Mouse (Mus musculus) MN1 (cell line): ENCODE data around the gene Slc2a12.

ENCODE experiments used
- DNase-seq: peaks from one replicate; pipeline ENCODE4 v3.0.0-alpha.2; 2016; ENCODE audit warnings: low spot score

Slc2a12 gene

DNA sequence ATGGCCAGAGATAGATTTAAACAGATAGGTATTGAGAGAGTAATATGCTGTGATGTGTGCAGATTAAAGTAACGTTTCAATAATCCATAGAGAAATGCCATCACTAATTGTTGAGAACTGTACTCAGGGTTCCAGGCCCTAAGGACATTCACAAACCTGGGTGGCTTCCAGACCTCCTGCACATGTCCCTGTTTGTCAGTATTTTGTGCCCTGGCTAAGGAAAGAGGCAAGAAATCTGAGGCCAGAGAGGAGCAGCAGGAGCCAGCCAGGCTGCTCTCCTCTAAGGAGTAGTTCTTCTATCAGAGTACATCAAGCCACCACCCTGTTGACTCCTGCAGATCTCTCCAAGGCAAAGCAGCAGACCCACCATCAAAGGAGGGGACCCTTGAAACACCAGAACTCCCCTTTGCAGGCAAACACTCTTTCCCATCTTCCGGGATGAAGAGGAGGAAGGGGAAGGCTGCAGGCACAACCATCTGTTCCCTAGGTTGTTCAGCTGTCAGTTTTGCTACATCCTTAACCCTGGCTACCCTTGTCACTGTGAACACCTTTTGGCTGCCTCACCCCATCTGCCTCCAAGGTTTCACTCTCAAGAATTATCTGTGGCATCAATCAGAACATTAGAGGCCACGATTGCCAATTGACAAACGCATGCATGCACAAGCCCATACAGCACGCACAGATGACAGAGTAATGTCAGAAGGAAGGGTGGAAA lies 15.6 kb downstream of the Slc2a12 start:
- DNase-seq = no peak

DNA sequence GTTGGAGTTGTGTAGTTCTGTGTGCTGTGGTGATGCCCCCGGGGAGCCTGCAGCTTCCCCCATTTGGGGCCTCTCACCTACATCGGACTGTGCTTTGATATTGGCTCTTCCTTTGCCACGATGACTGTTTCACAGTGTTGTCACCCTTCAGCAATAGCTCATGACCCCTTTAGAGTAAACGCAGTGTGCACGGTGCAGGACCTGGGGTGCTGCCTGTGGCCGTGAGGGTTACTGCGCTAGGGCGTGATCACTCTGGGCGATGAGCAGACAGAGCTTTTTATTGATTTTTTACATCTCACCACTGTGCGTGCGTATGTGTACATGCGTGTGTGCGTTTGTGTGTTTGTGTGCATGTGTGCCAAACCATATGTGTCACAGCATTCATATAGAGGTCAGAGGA lies 23.7 kb downstream of the Slc2a12 start:
- DNase-seq = no peak

DNA sequence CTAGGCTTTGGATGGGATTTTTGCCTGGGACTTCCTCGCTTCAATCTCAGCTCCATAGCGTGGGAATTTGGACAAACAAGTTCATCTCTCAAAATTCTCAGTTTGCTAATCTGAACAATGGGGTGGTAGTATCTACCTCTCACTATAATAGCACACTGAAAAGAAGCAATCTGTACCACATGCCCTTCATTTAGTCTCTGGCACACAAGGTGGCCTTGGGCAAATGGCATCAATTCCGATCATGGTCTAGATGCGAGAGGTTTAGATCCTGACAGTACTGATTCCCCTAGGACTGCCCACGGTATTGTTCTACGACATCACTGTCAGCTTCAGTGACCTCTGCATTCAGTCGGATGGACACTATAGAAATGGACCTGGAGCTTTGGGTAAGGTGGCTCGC lies 29.4 kb downstream of the Slc2a12 start:
- no peak for DNase-seq

DNA sequence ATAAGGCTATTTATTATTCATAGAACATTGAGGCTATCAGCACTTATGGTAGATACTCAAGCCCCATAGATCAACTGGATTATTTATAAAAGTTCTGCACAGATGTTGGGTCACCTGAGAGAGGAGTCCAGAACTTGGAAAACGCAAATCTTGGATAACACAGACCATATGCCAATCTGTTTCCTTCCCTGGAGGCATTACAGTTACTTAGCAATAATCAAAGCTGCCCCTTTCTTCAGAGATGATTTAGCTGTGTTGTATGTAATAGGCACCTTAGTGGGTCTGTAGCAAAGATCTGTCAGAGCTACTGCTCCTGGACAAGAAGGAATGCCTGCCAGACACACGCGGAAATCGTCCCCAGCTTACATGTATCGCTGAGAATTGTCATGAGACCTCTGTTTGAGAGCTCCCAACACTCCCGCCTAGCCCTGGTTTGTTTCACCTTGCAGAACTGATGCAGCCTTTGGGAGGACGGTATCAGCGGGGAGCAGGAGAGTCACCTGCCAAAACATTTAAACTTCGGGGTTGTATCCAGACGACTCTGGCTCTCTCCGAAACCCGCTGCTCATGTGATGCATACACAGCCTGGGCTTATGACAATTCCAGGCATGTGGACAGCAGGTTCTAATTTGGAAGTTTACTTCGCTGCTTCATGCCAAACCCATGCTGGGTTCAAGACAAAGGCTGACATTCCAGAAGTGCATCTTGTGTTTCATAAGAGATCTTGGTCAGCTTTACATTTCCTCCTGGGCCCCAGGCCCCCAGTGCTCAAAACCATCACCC lies 31.2 kb downstream of the Slc2a12 start:
- DNase-seq = no peak

DNA sequence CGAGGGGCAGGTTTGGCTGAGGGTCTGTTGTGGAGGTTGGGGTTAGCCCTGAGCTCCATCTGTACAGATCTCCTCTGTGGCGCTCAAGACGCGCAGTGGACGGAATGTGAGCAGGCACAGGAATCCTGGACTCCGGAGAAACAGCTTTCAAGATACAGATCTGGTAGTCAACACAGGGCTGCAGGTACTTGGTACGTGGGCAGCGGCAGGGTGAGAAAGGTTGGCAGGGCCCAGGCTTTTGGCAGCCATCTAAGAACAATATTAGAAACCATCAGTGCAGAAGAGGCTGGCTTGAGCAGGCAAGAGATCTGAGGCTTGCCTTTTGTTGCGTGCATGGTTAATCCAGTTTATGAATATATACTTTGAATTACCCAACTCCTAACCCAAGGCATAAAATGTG lies 51.4 kb downstream of the Slc2a12 start:
- DNase-seq = no peak

DNA sequence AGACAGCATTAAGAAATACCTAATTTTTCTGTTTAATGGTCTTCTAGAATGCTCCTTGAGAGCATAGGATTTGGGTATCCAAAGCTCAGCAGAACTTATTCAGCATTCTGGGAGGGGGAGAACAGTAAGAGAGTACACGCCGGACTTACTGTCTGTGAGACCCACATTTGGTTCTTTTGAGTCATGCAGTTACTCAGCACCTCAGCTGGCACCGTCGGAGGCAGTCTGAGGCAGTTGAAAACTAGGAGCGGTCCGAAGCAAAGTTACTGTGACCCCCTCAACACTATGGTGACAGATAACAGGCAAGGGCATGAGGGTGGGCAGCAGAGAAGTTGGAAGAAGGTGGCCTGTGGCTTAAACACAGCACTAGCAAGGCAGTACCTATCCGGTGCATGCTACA lies 52.1 kb downstream of the Slc2a12 start:
- no peak for DNase-seq

DNA sequence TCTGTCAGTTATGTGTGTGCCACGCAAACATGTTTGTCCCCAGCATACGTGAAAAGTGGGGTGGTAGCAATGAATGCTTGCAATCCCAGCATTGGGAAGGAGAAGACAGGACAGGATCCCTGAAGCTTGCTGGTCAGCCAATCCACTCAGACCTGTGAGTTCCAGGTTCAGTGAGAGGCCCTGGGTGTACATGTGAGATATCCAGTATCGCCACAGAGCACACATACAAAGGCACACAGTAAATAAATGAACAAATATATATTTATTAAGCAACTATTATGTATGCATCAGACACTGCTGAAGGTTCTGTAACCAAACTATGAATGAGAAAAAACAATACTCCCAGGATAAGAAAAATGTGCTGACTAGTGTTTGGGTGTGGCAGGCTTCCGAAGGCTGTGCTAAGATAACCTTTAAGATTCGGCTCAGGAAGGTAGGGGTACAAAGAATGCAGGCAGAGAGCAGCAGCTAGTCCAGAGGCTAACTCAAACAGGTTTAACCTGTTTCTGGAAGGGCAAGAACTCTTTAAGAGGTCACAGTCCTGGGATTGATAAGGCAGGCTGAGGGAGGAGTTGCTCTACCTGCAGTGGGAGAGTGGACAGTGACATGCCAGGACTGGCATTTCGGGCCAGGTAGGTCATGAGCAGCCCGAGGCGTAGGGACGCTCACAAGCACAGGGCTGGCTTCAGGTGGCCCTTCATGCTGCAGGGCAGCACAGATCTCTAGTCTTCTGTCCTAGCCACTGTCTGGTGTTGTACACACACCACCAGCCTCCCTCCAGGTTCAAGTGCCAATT lies 53.5 kb downstream of the Slc2a12 start:
- DNase-seq = no peak

DNA sequence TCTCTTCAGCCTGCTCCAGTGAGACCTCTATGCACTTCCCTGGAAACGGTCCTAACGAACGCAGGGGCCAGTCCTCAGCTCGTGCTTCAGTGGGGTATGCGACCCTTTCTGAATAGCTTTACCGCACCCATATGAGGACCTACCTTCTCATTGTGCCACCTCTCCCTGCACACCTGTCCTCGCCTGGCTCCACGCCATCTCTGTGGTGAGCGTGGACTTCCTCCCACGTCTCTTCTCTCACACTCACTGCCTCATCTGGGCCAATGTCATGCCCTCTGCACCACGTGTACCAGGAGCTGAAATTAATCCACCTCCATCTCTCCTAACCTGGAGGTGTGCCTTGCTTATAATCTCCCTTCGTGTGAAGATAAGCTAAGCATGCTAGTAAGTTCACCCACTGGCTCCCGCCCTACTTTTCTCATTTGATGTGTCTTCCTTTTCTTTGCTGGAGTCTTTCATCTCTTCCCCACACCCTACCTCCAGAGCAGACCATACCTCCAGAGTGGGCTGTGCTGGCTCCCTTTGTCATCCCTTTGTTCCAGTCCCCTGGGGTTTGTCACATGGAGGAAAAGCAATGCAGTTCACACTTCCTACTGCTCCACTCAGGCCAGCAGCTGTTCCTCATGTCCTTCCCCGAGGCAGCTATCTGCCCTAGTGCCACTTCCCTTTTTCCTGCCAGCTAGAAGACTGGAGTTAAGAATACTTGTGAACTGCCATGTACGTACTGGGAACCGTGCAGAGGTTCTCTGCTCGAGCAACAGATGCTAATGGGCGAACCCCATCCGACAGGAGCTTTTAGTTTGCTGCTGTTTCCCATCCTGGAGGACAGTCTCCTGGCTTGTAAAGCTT lies 54.9 kb downstream of the Slc2a12 start:
- DNase-seq = no peak

DNA sequence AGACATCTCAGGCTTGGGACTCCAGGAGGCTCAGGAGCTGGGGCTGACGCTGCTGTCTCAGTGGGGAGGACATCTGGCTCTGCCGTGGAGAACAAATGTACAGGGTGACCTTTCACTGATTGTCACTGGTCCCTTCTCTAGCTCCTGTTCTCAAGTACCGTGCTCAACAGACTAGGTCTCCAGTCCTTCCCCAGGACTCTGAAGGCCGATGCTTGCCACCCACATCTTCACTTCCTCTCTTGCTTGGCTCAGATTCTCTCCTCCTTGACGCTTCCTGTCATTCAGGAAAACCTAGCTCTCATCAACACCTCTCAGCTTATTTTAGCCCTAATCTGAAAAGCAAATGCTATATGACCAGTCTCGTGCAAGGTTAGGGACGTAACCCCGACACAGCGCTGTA lies 56.0 kb downstream of the Slc2a12 start:
- DNase-seq = no peak

DNA sequence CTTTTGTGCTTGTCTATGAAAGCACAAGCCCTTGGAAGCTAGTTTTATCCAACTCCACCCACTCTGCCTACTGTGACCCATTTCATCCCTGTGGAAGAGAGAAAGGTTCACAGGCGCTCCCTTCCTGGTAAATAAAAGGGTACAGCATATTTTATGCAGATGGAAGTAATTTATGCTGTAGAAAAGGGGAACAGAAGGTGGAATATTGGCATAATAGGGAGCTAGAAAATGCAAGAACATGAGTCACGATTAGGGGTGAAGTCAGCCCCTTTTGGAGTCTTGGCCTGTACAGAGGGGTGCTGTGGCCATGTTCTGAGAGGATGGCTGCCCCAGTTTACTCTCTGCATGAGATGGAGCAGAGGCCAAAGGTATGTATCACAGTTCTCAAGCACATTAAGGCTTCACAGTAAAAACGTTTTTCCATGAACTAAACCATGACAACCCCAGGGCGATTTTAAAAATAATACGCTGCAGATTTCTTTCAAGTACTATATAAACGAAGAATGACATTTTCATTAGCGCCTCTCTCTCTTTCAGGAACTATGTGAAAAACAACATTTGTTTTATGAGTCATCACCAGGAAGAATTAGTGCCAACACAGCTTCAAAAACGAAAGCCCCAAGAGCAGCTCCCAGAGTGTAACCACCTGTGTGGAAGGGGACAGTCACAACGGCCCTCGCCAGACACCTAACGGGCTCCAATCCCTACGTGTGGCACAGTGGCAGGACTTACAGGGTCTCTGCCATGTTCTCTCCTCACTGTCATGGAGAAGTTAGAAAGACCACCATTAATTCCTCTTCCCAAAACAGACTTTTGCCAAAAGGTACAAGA lies 56.9 kb downstream of the Slc2a12 start:
- DNase-seq = no peak

DNA sequence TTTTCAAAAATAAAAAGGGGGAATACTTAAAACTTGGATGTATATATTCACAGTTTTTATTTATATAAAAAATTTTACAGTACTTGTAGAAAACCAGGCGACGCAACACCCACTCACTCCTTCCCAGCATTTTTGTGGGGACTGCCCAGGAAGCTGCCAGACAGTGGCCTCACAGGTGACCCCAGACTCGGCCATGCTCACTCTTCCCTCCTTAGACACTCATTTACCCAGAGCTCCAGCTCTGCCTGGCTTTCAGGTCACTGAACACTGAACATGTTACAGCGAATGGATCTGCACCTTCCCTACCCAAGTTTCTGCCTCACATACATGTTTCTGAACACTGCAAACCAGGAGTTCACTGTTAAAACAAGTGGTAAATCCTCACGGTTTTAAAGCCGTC lies 59.0 kb downstream of the Slc2a12 start:
- DNase-seq = no peak

DNA sequence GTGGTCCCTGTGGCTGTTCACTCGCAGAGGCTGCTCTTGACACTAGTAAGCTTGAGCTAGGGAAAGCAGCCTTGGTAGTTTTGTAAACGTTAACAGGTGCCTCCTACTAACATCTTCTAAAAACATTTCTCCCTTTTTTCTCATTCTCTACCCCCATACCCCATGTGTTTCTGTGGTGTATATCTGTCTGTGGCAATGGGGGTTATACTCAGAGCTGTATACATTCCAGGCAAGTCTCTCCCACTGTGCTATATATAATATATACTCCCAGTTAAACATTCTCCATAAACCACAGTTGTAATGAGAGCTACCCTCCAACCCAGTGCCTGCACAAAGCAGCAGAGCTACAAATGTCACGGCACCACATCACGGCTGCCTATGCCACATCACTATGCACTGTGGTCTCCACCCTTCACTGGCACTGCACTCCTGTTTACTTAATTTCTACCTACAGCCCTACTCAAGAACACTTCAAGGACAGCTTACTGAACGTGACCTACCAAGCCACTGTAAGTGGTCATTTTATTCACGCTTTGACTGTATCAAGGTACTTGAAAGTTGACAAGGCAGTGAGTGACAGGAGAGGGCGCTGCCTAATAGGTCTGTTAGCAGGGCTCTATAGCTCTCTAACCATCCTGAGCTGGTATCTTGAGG lies 63.5 kb downstream of the Slc2a12 start:
- no peak for DNase-seq

DNA sequence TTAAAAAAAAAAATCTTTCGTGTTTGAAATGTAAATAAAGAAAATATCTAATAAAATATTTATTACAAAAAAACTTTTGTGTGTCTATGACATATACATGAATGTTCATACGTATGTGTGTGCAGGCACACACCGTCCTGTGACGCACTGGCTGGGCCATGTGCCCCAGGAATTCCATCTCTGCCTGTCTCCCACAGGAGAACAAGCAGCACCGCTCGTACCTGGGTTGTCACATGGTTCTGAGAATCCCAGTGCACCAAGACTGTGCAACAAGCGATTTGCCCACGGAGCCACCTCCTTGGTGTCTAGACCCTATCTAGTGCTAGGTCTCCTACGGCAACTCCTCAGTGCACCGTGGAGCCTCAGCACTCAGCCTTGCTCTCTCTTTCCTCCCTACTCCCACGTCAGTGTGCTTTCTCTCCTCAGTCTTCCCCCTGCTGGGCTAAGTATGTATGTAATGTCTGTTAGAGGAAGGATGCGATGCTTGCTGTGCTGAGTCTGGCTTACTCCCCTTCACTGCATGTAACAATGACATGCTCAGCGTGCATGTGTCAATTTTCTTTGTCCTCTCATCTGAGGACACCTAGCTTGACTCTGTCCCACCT lies 65.5 kb downstream of the Slc2a12 start:
- DNase-seq = no peak

DNA sequence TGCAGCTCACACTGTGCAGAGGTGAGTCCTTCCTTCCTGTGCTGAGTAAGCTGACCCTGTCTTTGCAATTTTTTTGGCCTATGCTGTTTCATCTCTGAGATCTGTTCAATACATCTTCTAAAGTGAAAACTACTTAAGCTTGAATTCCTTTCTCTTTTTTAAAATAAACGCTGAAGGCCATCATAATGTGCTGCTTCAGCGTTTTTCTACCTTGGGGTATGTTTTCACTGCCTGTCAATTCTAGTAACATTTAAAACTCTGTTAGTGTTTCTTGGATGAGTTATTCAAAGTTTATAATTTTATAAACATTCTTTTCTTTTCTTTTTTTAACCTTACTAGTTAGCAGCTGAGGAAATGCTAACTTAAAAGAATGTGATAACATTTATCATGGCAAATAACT lies 68.1 kb downstream of the Slc2a12 start:
- DNase-seq = no peak

DNA sequence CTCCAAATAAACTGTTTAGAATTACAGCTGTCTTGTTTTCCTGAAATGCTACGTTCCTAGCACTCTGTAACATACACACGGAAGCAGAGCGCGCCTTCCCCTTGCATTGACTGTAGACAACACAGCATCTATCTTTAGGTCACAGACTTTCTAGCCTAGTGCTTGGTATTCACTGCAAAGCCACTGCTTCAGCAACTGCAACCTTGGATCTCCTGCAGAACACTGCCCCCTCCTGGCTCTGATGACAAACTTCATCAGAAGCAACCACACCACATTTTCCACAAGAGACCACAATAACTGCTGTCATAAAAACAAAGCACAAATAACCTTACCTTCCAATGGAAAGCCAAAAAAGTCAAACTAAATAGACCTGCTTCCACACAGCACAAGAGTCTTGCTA lies 69.7 kb downstream of the Slc2a12 start:
- DNase-seq = peak; percentile 71

DNA sequence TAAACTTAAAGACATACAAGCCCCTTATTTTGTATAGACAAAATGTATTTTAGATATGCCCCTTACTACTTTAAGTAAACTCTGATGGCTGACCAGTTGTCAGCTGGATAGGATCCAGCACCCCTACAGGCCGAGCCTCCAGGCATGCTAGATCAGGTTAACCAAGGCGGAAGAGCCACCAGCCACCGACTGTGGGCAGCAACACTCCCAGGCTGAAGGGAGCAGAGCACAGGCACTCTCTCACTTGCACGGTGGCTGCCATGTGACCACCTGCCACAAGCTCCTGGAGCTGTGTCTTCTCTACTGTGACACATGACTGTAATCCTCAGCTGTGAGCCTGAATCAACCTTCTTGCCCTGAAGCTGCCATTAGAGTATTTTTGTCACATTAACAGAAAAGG lies 73.7 kb downstream of the Slc2a12 start:
- DNase-seq = peak; percentile 53

DNA sequence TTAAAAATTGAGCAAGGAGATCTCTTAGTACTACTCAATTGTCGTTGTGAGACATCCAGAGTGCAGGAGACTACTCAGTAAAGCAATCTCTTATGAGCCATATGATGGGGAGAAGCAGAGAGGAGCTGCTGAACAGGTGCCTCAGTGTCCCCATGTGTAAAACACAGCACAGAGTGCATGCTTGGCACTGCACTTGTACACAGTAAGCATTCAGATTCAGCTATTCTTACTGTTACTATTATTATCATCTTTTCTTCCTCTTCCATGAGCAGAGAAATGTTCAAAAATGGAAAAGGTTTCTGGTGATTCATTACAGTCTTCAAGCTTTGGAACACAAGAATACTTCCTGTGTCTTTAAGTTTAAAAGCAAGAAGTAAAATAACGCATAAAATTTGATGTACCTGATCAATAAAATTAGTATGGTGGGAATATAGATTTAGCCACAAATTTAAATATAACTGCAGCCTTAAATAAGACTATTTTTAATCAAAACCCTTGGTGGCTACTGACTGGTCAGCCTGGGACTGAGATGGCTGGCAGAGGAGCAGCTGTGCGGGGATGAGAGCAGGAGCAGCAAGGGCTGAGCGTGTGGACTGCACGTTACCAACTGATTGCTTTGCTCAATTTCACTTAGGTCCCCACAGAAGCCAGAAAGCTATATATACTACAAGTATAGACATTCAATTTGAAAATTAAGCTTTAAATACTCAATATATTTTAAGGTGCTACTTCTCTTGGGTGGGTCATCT lies 76.1 kb downstream of the Slc2a12 start:
- DNase-seq = no peak

DNA sequence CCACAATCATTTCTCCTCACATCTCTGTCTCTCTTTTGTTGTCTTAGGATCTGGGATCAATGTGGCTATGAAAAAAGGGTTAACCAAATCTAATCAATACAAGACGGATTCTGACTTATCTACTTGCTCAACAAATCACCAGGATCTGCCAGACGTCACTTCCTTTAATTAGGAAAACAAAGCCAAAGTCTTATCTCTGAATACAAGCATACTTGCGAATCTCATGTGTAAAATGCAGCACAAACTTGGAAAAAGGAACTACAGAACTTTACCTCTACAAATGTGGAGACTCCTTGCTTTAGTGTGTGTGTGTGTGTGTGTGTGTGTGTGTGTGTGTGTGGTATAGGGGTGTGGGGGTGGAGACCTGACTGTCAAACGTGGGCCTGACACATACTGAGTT lies 80.4 kb downstream of the Slc2a12 start:
- no peak for DNase-seq

DNA sequence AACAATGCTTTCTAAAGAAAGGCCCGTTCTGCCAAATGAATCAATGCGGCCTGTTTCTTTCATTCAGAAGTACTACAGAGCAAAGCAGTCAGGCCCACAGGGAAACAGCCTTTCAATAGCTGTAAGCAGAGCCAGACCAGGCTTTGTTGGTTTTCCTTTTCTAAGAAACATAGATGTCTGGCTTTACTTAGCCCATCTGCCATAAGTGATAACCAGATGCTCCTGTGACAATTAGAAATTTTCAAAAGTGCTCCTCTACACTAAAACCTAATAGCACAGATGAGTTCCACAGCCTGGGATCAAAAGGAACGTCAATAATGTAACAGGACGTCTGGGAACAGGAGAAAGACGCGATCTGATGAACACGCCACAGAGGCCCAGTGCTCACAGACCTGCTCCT lies 81.5 kb downstream of the Slc2a12 start:
- DNase-seq = peak; percentile 75
